Mouse (Mus musculus) lung, postnatal 0 days (tissue): ENCODE measurements around the gene Slc10a1.

Experiments
- CTCF ChIP-seq: IDR thresholded peaks from 2 replicates; pipeline ENCODE4 v1.5.1; 2016; ENCODE audit warnings: antibody characterized with exemption, mild to moderate bottlenecking
- EP300 ChIP-seq: IDR thresholded peaks from 2 replicates; pipeline ENCODE4 v1.6.1; 2016; ENCODE audit warnings: antibody characterized with exemption, mild to moderate bottlenecking, control low read depth

- TF ChIP-seq CTCF (no peak), EP300 (no peak)
These were observed 24.3 kb downstream of the Slc10a1 start for GRCm38 (mm10) chr12:80944204-80944603.
